Mouse (Mus musculus): ENCODE data around the gene Slc34a2. TPM values are rescaled to one million over a fixed set of nuclear protein-coding genes. Genes with fewer than 3 reads are reported as not detected.

Slc34a2 gene
- polyA plus RNA-seq, 1 experiment from 2014 or later, result 0.03 TPM

- no peak for ATAC-seq (ENCODE audit: insufficient read depth)
- no peak overlapping the region for H3K27ac ChIP-seq (replicated peaks)
- no peaks in the 10 kb centered on the region for H3K27me3 ChIP-seq
- no peaks in the 10 kb centered on the region for H3K36me3 ChIP-seq (replicated peaks)
- H3K4me2 ChIP-seq, result no peak overlapping the region
- no peak overlapping the region for H3K4me3 ChIP-seq (replicated peaks)
- H3K9ac ChIP-seq, result no peak overlapping the region
- no peaks in the 10 kb centered on the region for H3K4me1 ChIP-seq (replicated peaks)
- H3K9me3 ChIP-seq (replicated peaks), result no peaks in the 10 kb centered on the region
- WGBS (ENCODE audit: insufficient replicate concordance), result 71% methylated on average over 8 of the region's 8 CpGs
Observed at GRCm38 (mm10) chr5:53002599-53003203, 35.2 kb upstream of the Slc34a2 start.

DNA sequence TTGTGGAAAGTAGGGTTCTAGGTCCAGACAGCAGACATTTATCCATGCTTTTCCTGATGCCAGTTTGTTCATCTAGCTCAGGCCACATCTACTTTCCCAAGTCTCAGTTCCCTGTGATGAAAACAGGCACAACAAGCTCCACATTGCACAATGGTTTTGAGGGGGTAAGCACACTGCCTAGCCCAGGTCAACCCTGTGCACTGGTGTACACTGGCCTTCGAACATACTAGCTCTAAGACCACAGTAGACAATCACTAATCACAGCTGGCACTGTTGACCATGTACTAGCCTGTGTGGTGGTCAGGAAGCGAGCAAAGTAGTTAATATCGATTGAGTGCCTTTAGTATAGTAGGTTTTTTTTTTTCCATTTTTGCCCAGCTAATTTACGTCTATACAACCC, 34.4 kb upstream of the Slc34a2 start:
- H3K4me2 ChIP-seq, result no peak overlapping the region

GRCm38 (mm10) chr5:53003981-53004380, 33.9 kb upstream of the Slc34a2 start:
- H3K9ac ChIP-seq, result no peak overlapping the region
- 63% methylated on average over 3 of the region's 3 CpGs for WGBS (ENCODE audit: insufficient replicate concordance)

More for the DNA sequence above, 34.4 kb upstream of the Slc34a2 start:
- H3K27me3 ChIP-seq, result no peaks in the 10 kb centered on the region
- no peak overlapping the region for H3K4me3 ChIP-seq (replicated peaks)
- 57% methylated on average over 4 of the region's 4 CpGs for WGBS (ENCODE audit: insufficient replicate concordance)
- H3K9ac ChIP-seq, result no peak overlapping the region
- H3K9me3 ChIP-seq (replicated peaks), result no peaks in the 10 kb centered on the region
- no peak for ATAC-seq (ENCODE audit: insufficient read depth)
- H3K4me1 ChIP-seq (replicated peaks), result no peaks in the 10 kb centered on the region
- no peak overlapping the region for H3K27ac ChIP-seq (replicated peaks)
- no peaks in the 10 kb centered on the region for H3K36me3 ChIP-seq (replicated peaks)

GRCm38 (mm10) chr5:53009027-53009769, 28.7 kb upstream of the Slc34a2 start:
- Histone ChIP-seq H3K9me3 (replicated peaks) (no peaks in the 10 kb centered on the region), H3K27me3 (no peaks in the 10 kb centered on the region), H3K4me1 (replicated peaks) (no peaks in the 10 kb centered on the region), H3K4me3 (replicated peaks) (no peak overlapping the region), H3K9ac (no peak overlapping the region), H3K27ac (replicated peaks) (no peak overlapping the region), H3K4me2 (no peak overlapping the region), H3K36me3 (replicated peaks) (no peaks in the 10 kb centered on the region)
- no peak for ATAC-seq (ENCODE audit: insufficient read depth)
- 68% methylated on average over 8 of the region's 8 CpGs for WGBS (ENCODE audit: insufficient replicate concordance)

More at GRCm38 (mm10) chr5:53003981-53004380, 33.9 kb upstream of the Slc34a2 start:
- Histone ChIP-seq H3K27ac (replicated peaks) (no peak overlapping the region), H3K36me3 (replicated peaks) (no peaks in the 10 kb centered on the region), H3K27me3 (no peaks in the 10 kb centered on the region), H3K4me3 (replicated peaks) (no peak overlapping the region), H3K4me1 (replicated peaks) (no peaks in the 10 kb centered on the region), H3K9me3 (replicated peaks) (no peaks in the 10 kb centered on the region), H3K4me2 (no peak overlapping the region)
- no peak for ATAC-seq (ENCODE audit: insufficient read depth)

DNA sequence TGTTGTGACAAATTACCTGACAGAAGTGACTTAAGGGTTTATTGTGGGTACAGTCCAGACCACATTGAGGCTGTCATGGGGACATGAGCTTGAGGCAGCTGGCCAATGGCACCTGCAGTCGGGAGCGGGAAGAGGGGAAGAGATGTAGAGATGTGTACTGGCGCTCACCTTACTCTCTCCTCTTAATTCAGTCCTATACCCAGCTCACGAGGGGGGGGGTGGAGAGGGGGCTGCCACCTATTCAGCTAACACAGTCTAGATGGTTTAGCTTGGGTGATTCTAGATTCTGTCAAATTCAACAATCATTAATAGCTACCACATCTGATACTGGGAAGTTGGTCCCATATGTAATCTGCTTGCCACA, 28.1 kb upstream of the Slc34a2 start:
- WGBS (ENCODE audit: insufficient replicate concordance), result 58% methylated on average over 4 of the region's 4 CpGs
- Histone ChIP-seq H3K9ac (no peak overlapping the region), H3K36me3 (replicated peaks) (no peaks in the 10 kb centered on the region), H3K9me3 (replicated peaks) (no peaks in the 10 kb centered on the region), H3K27me3 (no peaks in the 10 kb centered on the region), H3K4me1 (replicated peaks) (no peaks in the 10 kb centered on the region), H3K27ac (replicated peaks) (no peak overlapping the region), H3K4me3 (replicated peaks) (no peak overlapping the region), H3K4me2 (no peak overlapping the region)
- no peak for ATAC-seq (ENCODE audit: insufficient read depth)

DNA sequence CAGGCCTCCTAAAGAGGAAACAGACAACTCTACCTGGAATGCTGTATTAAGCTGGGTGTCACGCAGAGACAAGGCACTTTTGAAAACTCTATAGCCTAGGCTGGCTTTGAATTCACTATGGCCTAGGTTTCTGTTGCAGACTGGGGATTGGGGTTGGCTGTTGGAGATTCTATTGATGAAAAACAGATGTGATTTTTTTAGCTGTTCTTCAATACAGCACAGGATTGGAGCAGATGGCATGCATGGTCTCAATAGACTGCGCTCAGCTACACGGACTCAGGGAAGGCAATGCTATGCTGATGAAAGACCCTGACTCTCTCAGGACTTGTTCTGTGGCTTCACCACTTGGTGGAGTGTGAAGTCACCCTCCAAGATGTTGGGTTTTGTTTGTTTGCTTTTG, 26.6 kb upstream of the Slc34a2 start:
- WGBS (ENCODE audit: insufficient replicate concordance), result 71% methylated on average over 3 of the region's 3 CpGs
- Histone ChIP-seq H3K9ac (no peak overlapping the region), H3K27me3 (no peaks in the 10 kb centered on the region), H3K27ac (replicated peaks) (no peak overlapping the region), H3K4me3 (replicated peaks) (no peak overlapping the region), H3K9me3 (replicated peaks) (no peaks in the 10 kb centered on the region), H3K36me3 (replicated peaks) (no peaks in the 10 kb centered on the region), H3K4me2 (no peak overlapping the region), H3K4me1 (replicated peaks) (no peaks in the 10 kb centered on the region)
- ATAC-seq (ENCODE audit: insufficient read depth), result no peak

GRCm38 (mm10) chr5:53016606-53017005, 21.3 kb upstream of the Slc34a2 start:
- no peaks in the 10 kb centered on the region for H3K36me3 ChIP-seq (replicated peaks)
- ATAC-seq (ENCODE audit: insufficient read depth), result no peak
- WGBS (ENCODE audit: insufficient replicate concordance), result 63% methylated on average over 5 of the region's 5 CpGs

DNA sequence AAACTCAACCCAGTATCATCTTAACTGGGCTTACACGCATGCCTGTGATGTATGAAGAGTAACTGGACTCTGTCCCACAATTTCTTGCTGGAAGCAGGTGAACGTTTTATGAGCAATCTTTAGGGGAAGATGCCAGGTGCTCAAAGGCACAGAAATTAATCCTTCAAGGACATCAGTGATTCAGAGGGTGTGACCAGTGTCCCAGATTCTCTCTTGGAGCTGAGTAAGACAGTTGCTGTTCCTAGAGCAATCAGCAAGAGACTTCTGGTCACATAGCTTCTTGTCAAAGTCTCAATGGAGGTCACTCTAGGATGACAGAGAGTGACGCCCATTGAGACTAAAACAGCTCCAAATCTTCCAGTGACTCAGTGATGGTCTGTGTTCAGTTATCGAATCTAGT, 19.6 kb upstream of the Slc34a2 start:
- Histone ChIP-seq H3K9ac (no peak overlapping the region), H3K9me3 (replicated peaks) (no peaks in the 10 kb centered on the region), H3K4me2 (no peak overlapping the region), H3K4me3 (replicated peaks) (no peak overlapping the region), H3K27ac (replicated peaks) (no peak overlapping the region), H3K27me3 (no peaks in the 10 kb centered on the region), H3K4me1 (replicated peaks) (no peaks in the 10 kb centered on the region), H3K36me3 (replicated peaks) (no peaks in the 10 kb centered on the region)
- WGBS (ENCODE audit: insufficient replicate concordance), result 60% methylated on average over 4 of the region's 4 CpGs
- ATAC-seq (ENCODE audit: insufficient read depth), result no peak

More at GRCm38 (mm10) chr5:53016606-53017005, 21.3 kb upstream of the Slc34a2 start:
- no peaks in the 10 kb centered on the region for H3K4me1 ChIP-seq (replicated peaks)
- H3K27ac ChIP-seq (replicated peaks), result no peak overlapping the region
- no peak overlapping the region for H3K9ac ChIP-seq
- H3K4me2 ChIP-seq, result no peak overlapping the region
- H3K4me3 ChIP-seq (replicated peaks), result no peak overlapping the region
- no peaks in the 10 kb centered on the region for H3K27me3 ChIP-seq
- H3K9me3 ChIP-seq (replicated peaks), result no peaks in the 10 kb centered on the region

DNA sequence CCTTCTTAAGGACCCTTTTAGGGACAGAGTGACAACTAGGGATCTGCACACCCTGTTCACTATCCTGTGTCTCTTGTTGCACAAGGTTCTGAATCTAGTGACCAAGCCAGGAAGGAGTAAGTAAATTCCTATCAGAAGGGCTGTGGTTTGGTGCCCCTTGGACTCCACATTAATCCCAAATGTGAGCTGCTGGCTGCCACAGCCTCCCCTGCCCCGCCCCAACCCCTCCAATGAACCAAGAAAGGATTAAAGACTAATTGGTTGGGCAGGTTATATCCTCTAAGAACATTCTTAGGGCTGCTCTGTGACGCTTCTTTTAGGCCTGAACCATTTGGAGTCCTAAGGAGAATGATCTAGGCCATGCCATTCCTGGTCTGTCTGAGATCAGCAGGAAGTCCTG, 14.4 kb upstream of the Slc34a2 start:
- H3K9ac ChIP-seq, result no peak overlapping the region
- no peak overlapping the region for H3K27ac ChIP-seq (replicated peaks)
- H3K4me3 ChIP-seq (replicated peaks), result no peak overlapping the region
- no peak overlapping the region for H3K4me2 ChIP-seq
- H3K36me3 ChIP-seq (replicated peaks), result no peaks in the 10 kb centered on the region
- no peaks in the 10 kb centered on the region for H3K27me3 ChIP-seq
- H3K4me1 ChIP-seq (replicated peaks), result no peaks in the 10 kb centered on the region
- no peak for ATAC-seq (ENCODE audit: insufficient read depth)
- H3K9me3 ChIP-seq (replicated peaks), result no peaks in the 10 kb centered on the region
- 56% methylated on average over 2 of the region's 2 CpGs for WGBS (ENCODE audit: insufficient replicate concordance)

DNA sequence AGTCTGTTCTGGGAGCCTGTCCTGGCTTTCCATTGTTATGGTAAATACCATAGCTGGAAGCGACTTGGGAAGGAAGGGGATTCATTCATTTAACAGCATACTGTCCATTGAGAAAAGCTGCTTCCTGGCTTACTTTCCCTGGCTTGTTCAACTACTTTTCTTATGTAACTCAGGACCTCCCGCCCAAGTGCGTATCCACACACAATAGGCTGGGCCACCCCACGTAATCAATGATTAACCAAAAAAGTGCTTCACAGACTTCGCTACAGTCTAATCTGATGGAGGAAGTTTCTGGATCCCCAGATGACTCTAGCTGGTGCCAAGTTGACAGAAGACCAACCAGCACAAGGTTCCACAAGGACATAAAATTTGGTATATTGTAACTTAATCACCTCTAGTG, 14.0 kb upstream of the Slc34a2 start:
- ATAC-seq (ENCODE audit: insufficient read depth), result no peak
- 72% methylated on average over 5 of the region's 5 CpGs for WGBS (ENCODE audit: insufficient replicate concordance)
- H3K27ac ChIP-seq (replicated peaks), result no peak overlapping the region

GRCm38 (mm10) chr5:53025276-53025973, 12.5 kb upstream of the Slc34a2 start:
- no peak overlapping the region for H3K4me2 ChIP-seq
- no peak for ATAC-seq (ENCODE audit: insufficient read depth)
- H3K27ac ChIP-seq (replicated peaks), result no peak overlapping the region
- no peaks in the 10 kb centered on the region for H3K9me3 ChIP-seq (replicated peaks)
- no peak overlapping the region for H3K4me3 ChIP-seq (replicated peaks)
- no peaks in the 10 kb centered on the region for H3K27me3 ChIP-seq
- no peak overlapping the region for H3K9ac ChIP-seq
- no peaks in the 10 kb centered on the region for H3K36me3 ChIP-seq (replicated peaks)
- no peaks in the 10 kb centered on the region for H3K4me1 ChIP-seq (replicated peaks)
- 54% methylated on average over 8 of the region's 8 CpGs for WGBS (ENCODE audit: insufficient replicate concordance)

More for the DNA sequence above, 14.0 kb upstream of the Slc34a2 start:
- H3K4me2 ChIP-seq, result no peak overlapping the region
- no peaks in the 10 kb centered on the region for H3K27me3 ChIP-seq
- H3K4me1 ChIP-seq (replicated peaks), result no peaks in the 10 kb centered on the region
- no peaks in the 10 kb centered on the region for H3K36me3 ChIP-seq (replicated peaks)
- no peak overlapping the region for H3K9ac ChIP-seq
- no peaks in the 10 kb centered on the region for H3K9me3 ChIP-seq (replicated peaks)
- no peak overlapping the region for H3K4me3 ChIP-seq (replicated peaks)
